Mouse (Mus musculus): ENCODE measurements at regions not wholly inside any gene's neighbourhood (a gene's known extent, or its start where the extent isn't known, plus 50 kb on each side); places are given as distances from the start of the nearest gene placed in this dataset. TPM values are rescaled to one million over a fixed set of nuclear protein-coding genes. Genes with fewer than 3 reads are reported as not detected.

DNA sequence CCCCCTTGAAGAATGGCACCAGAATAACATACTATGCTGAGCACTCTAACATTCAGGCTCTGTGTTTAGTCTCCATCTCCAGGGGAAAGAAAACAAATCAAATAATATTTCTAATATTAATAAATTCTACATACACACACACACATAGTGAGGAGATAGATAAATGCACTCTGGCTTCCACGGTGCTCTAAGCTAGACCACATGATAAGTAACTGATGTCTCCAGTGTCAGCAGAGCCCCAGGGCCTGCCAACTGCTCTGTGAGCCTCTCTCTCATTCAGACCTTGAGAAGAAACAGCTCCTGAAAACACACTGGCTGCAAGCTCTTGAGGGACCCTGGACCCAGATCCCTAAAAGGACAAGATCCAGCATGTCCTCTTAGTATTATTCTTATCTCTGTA is 56.9 kb upstream of the H2afz start:
- no peak overlapping the region for H3K27ac ChIP-seq (replicated peaks)
- H3K36me3 ChIP-seq: no peaks in the 10 kb centered on the region
- WGBS: 83% methylated on average over 1 of the region's 1 CpGs
- no peak for DNase-seq (ENCODE audit: low spot score)
- H3K4me3 ChIP-seq: no peak overlapping the region
- H3K9me3 ChIP-seq (replicated peaks): no peaks in the 10 kb centered on the region
- no peaks in the 10 kb centered on the region for H3K27me3 ChIP-seq (ENCODE audit: low read depth, poor library complexity, severe bottlenecking)
- H3K4me1 ChIP-seq: no peaks in the 10 kb centered on the region

- 83% methylated on average over 5 of the region's 5 CpGs for WGBS
- no peaks in the 10 kb centered on the region for H3K36me3 ChIP-seq
- DNase-seq (ENCODE audit: low spot score): no peak
These were observed 56.2 kb upstream of the H2afz start for GRCm38 (mm10) chr3:137807913-137808684.

DNA sequence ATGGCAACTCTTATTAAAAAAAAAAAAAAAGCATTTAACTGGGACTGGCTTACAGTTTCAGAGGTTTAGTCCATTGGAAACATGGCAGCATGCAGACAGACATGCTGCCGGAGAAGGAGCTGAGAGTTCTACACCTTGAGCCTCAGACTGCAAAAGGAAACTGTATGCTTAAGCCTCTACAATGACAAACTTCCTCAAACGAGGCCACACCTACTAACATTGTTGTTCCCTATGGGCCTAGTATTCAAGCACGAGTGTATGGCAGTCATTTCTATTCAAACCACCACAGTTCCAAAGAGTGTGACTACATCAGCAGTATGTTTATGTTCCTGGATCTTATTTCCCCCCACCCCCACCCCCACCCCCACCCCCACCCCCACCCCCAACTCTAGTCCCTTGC is 54.2 kb upstream of the H2afz start:
- Histone ChIP-seq H3K27me3 (ENCODE audit: low read depth, poor library complexity, severe bottlenecking) (no peaks in the 10 kb centered on the region), H3K4me3 (no peak overlapping the region), H3K9me3 (replicated peaks) (no peaks in the 10 kb centered on the region), H3K36me3 (no peaks in the 10 kb centered on the region), H3K27ac (replicated peaks) (no peak overlapping the region), H3K4me1 (no peaks in the 10 kb centered on the region)
- 91% methylated on average over 3 of the region's 3 CpGs for WGBS
- no peak for DNase-seq (ENCODE audit: low spot score)

More at GRCm38 (mm10) chr3:137807913-137808684, 56.2 kb upstream of the H2afz start:
- Histone ChIP-seq H3K9me3 (replicated peaks) (no peaks in the 10 kb centered on the region), H3K4me3 (no peak overlapping the region), H3K4me1 (no peaks in the 10 kb centered on the region), H3K27me3 (ENCODE audit: low read depth, poor library complexity, severe bottlenecking) (no peaks in the 10 kb centered on the region), H3K27ac (replicated peaks) (no peak overlapping the region)

Small RNA genes in the stretch of these regions (microRNA-seq; reads per million reads assigned to microRNA genes)
- gene Mir6380: not detected
